Mouse (Mus musculus): Measurements from ENCODE around the gene 9330182O14Rik.

- no peak for TF ChIP-seq EP300 (IDR thresholded peaks at IDR 0.05)
- no peak for TF ChIP-seq CTCF (IDR thresholded peaks at IDR 0.05)
Observed at GRCm38 (mm10) chr15:40169061-40169460, 34.9 kb downstream of the 9330182O14Rik start.
